Mouse (Mus musculus): ENCODE results near the gene Tmem136. TPM values are rescaled to one million over a fixed set of nuclear protein-coding genes. Genes with fewer than 3 reads are reported as not detected.

Gene Tmem136
- total and polyA plus RNA-seq, 3 experiments: 0.62 to 2.0 TPM; not detected in 1

DNA sequence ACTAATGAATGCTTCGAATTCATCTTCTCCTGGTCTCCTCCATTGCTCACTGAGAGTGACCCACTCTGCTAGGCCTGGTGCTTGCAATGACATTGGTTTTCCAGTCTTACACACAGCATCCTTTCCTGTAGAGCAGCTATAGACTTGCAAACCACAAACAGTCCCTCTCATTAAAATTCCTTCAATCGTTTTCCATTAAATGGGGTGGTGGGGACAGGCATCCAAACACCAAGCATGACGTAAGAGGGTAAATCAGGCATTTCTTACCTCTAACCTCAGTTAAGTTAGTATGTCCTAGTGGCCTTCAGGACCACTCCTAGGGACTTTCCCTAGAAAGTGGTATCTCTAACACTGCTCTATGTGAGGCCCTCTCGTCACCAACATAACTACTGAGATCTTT is 51.1 kb downstream of the Tmem136 start:
- Histone ChIP-seq H3K79me2 (ENCODE audit: control insufficient read depth, insufficient read depth, low read length, poor library complexity) (peaks cover 8% of the 10 kb centered on the region; the same call in 1 of the 2 replicates), H3K9ac (ENCODE audit: control insufficient read depth, low read depth, low read length, poor library complexity, severe bottlenecking) (no peak overlapping the region), H3K4me1 (ENCODE audit: control insufficient read depth in 1 of 2, insufficient read depth in 2 of 2, low read length in 2 of 2) (0 out of 4 replicates have a peak, but pooled peaks cover 0 to 2% of the 10 kb centered on the region in 2 experiments), H3K4me3 (ENCODE audit: control insufficient read depth in 1 of 2, insufficient read depth in 1 of 2, low read depth in 2 of 2, low read length in 2 of 2) (no peak overlapping the region), H3K9me3 (replicated peaks; ENCODE audit: insufficient read depth, low read length) (no peaks in the 10 kb centered on the region), H3K36me3 (ENCODE audit: control insufficient read depth in 1 of 2, insufficient read depth in 2 of 2, low read length in 2 of 2) (0 out of 4 replicates have a peak, but pooled peaks cover 0 to 2% of the 10 kb centered on the region in 2 experiments), H3K27me3 (ENCODE audit: control insufficient read depth in 1 of 2, insufficient read depth in 2 of 2, low read length in 2 of 2) (no peaks in the 10 kb centered on the region), H3K27ac (ENCODE audit: control insufficient read depth, low read depth, low read length) (no peak overlapping the region)
- TF ChIP-seq GABPA (IDR thresholded peaks at IDR 0.05; ENCODE audit: low read depth, low read length) (no peak), GATA1 (IDR thresholded peaks at IDR 0.05; ENCODE audit: low read depth, low read length) (no peak), CTCF (IDR thresholded peaks at IDR 0.05 in 2 of 3, conservative IDR thresholded peaks at IDR 0.05 in 1 of 3; ENCODE audit: control insufficient read depth in 1 of 3, insufficient read depth in 1 of 3, low read depth in 2 of 3, low read length in 3 of 3, poor library complexity in 1 of 3, severe bottlenecking in 1 of 3) (no peak), MEF2A (IDR thresholded peaks at IDR 0.05; ENCODE audit: extremely low read depth, insufficient replicate concordance, low read depth, low read length, poor library complexity, severe bottlenecking) (no peak), TCF12 (IDR thresholded peaks at IDR 0.05; ENCODE audit: low read depth, low read length) (no peak), E2F4 (IDR thresholded peaks at IDR 0.05; ENCODE audit: borderline replicate concordance, low read depth, low read length) (no peak), MYB (IDR thresholded peaks at IDR 0.05; ENCODE audit: low read depth, low read length) (no peak), POLR2AphosphoS5 (IDR thresholded peaks at IDR 0.05; ENCODE audit: borderline replicate concordance, low read depth, low read length) (no peak), CHD1 (IDR thresholded peaks at IDR 0.05; ENCODE audit: low read depth, low read length) (no peak), MXI1 (IDR thresholded peaks at IDR 0.05; ENCODE audit: low read depth, low read length) (no peak), ZKSCAN1 (IDR thresholded peaks at IDR 0.05; ENCODE audit: low read depth, low read length) (no peak), POLR2A (IDR thresholded peaks at IDR 0.05; ENCODE audit: control insufficient read depth in 1 of 2, insufficient read depth in 1 of 2, low read depth in 1 of 2, low read length in 2 of 2, poor library complexity in 1 of 2) (no peak), JUND (IDR thresholded peaks at IDR 0.05; ENCODE audit: low read depth, low read length) (no peak), UBTF (IDR thresholded peaks at IDR 0.05; ENCODE audit: borderline replicate concordance, insufficient read depth, low read depth, low read length) (no peak), USF1 (IDR thresholded peaks at IDR 0.05; ENCODE audit: low read depth, low read length) (no peak), MAX (IDR thresholded peaks at IDR 0.05; ENCODE audit: low read length) (no peak), ZC3H11A (IDR thresholded peaks at IDR 0.05; ENCODE audit: low read depth, low read length) (no peak)
- DNase-seq (ENCODE audit: low read depth, low spot score): no peak

DNA sequence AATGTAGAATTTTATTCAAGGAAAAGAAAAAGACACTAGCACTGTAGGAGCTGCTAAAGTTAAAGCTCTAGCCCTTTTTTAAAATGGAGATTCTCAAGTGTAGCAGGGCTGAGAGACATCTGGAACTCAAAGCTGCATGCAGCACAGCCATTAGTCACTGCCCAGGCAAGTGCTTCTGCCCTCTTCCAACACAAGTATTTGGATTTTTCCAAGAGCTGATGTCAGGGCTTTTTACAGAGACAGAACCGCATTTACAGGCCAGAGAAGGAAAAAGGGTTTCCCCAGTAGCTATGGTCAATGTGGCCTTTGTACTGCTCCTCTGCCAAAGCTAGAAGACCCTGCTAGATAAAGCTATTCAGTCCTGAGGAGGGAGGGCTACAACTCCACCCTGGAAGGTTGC is 54.8 kb downstream of the Tmem136 start:
- H3K27me3 ChIP-seq (ENCODE audit: control insufficient read depth in 1 of 2, insufficient read depth in 2 of 2, low read length in 2 of 2): no peaks in the 10 kb centered on the region
- no peaks in the 10 kb centered on the region for H3K9me3 ChIP-seq (replicated peaks; ENCODE audit: insufficient read depth, low read length)
- no peaks in the 10 kb centered on the region for H3K4me1 ChIP-seq (ENCODE audit: control insufficient read depth in 1 of 2, insufficient read depth in 2 of 2, low read length in 2 of 2)
- no peak overlapping the region for H3K27ac ChIP-seq (ENCODE audit: control insufficient read depth, low read depth, low read length)
- peaks cover 2% of the 10 kb centered on the region; the same call in 1 of the 2 replicates for H3K79me2 ChIP-seq (ENCODE audit: control insufficient read depth, insufficient read depth, low read length, poor library complexity)
- no peak for DNase-seq (ENCODE audit: low read depth, low spot score)
- no peak overlapping the region for H3K9ac ChIP-seq (ENCODE audit: control insufficient read depth, low read depth, low read length, poor library complexity, severe bottlenecking)
- no peaks in the 10 kb centered on the region for H3K36me3 ChIP-seq (ENCODE audit: control insufficient read depth in 1 of 2, insufficient read depth in 2 of 2, low read length in 2 of 2)
- TF ChIP-seq POLR2AphosphoS2 (IDR thresholded peaks at IDR 0.05; ENCODE audit: low read length): no peak
- TF ChIP-seq ZMIZ1 (IDR thresholded peaks at IDR 0.05; ENCODE audit: low read depth, low read length): no peak
- no peak for TF ChIP-seq ETS1 (IDR thresholded peaks at IDR 0.05; ENCODE audit: low read depth, low read length)
- no peak for TF ChIP-seq MAFK (IDR thresholded peaks at IDR 0.05; ENCODE audit: borderline replicate concordance, low read depth, low read length)
- TF ChIP-seq MAX (IDR thresholded peaks at IDR 0.05; ENCODE audit: low read length): no peak
- no peak for TF ChIP-seq TCF12 (IDR thresholded peaks at IDR 0.05; ENCODE audit: low read depth, low read length)
- no peak overlapping the region for H3K4me3 ChIP-seq (ENCODE audit: control insufficient read depth in 1 of 2, insufficient read depth in 1 of 2, low read depth in 2 of 2, low read length in 2 of 2)

Other genes with a start within 250 kb of the Tmem136 start
- not detected in 2 replicates for gene Grik4, start 172.1 kb downstream of the Tmem136 start, total RNA-seq (2012; rRNA removed)
- gene Grik4, start 172.1 kb downstream of the Tmem136 start, polyA plus RNA-seq (2012; ENCODE audit: insufficient read depth in 1 of 2, insufficient read length in 2 of 2, low read depth in 1 of 2, low replicate concordance in 2 of 2, missing spikeins in 1 of 2): under 1 TPM in 1 of 2 experiments, not detected in 1; 0.17 TPM
- gene Arhgef12, start 9.3 kb downstream of the Tmem136 start, total RNA-seq (2012; rRNA removed): 11.8 and 14.8 TPM in 2 replicates
- gene Arhgef12, start 9.3 kb downstream of the Tmem136 start, polyA plus RNA-seq (2012; ENCODE audit: insufficient read depth in 1 of 2, insufficient read length in 2 of 2, low read depth in 1 of 2, low replicate concordance in 2 of 2, missing spikeins in 1 of 2): 10 to 100 TPM; 14.7 to 33.5 TPM
- not detected in 2 replicates for gene Pou2f3, start 93.8 kb upstream of the Tmem136 start, total RNA-seq (2012; rRNA removed)
- gene Pou2f3, start 93.8 kb upstream of the Tmem136 start, polyA plus RNA-seq (2012; ENCODE audit: insufficient read depth in 1 of 2, insufficient read length in 2 of 2, low read depth in 1 of 2, low replicate concordance in 2 of 2, missing spikeins in 1 of 2): not detected
- gene Oaf, start 123.3 kb upstream of the Tmem136 start, total RNA-seq (2012; rRNA removed): 57.6 and 64.2 TPM in 2 replicates
- 100 to 1,000 TPM in 1 of 2 experiments, not detected in 1; 137 TPM for gene Oaf, start 123.3 kb upstream of the Tmem136 start, polyA plus RNA-seq (2012; ENCODE audit: insufficient read depth in 1 of 2, insufficient read length in 2 of 2, low read depth in 1 of 2, low replicate concordance in 2 of 2, missing spikeins in 1 of 2)
- gene Trim29, start 194.3 kb upstream of the Tmem136 start, total RNA-seq (2012; rRNA removed): not detected in 2 replicates
- not detected for gene Trim29, start 194.3 kb upstream of the Tmem136 start, polyA plus RNA-seq (2012; ENCODE audit: insufficient read depth in 1 of 2, insufficient read length in 2 of 2, low read depth in 1 of 2, low replicate concordance in 2 of 2, missing spikeins in 1 of 2)